Mouse (Mus musculus): Measurements from ENCODE around the gene Brinp1.
"Not testable (repeated sequence)": the region's sequence is repeated elsewhere in the genome, so short reads cannot be mapped to it uniquely, and the experiment has no call there.

Brinp1 gene

DNA sequence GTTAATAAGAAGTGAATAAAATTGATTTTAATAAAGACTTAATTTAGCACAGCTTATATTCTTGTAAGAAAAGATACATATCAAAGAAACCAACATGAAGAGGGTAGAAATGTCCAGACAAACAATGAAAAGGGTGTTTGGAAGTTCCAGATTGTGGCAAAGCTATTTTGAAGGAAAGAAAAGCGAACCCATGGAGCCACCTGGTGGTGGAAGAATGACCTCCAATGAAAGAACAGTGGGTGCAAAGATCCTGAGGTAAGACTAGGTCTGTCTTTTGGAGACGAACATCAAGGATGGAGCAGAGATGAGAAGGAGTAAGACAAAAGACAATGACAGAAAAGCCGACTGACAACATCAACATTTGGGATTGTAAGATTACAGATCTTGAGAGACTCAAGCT is 108.2 kb downstream of the Brinp1 start:
- no peak for DNase-seq (ENCODE audit: low read depth, low spot score)

DNA sequence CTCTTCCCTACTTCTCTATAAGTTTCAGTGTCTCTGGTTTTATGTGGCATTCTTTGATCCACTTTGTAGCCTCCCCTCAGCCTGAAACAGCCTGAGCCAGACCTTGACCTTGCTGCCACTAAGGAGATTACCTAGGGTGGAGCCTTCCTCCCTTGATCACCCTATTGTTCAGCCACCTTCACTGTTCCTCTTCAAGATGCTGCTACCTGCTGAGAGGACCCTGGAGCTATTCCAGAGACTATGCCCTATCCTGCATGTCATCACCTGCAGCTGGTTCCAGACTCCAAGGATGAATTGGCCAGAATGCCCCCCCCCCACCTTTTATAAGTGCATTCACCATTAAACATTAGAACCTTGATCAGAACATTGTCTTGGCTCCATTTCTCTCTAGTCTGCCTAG is 140.2 kb downstream of the Brinp1 start:
- DNase-seq (ENCODE audit: low read depth, low spot score): not testable (repeated sequence)

- DNase-seq (ENCODE audit: low read depth, low spot score): no peak
Observed at GRCm38 (mm10) chr4:68806502-68806901, 147.7 kb downstream of the Brinp1 start.

DNA sequence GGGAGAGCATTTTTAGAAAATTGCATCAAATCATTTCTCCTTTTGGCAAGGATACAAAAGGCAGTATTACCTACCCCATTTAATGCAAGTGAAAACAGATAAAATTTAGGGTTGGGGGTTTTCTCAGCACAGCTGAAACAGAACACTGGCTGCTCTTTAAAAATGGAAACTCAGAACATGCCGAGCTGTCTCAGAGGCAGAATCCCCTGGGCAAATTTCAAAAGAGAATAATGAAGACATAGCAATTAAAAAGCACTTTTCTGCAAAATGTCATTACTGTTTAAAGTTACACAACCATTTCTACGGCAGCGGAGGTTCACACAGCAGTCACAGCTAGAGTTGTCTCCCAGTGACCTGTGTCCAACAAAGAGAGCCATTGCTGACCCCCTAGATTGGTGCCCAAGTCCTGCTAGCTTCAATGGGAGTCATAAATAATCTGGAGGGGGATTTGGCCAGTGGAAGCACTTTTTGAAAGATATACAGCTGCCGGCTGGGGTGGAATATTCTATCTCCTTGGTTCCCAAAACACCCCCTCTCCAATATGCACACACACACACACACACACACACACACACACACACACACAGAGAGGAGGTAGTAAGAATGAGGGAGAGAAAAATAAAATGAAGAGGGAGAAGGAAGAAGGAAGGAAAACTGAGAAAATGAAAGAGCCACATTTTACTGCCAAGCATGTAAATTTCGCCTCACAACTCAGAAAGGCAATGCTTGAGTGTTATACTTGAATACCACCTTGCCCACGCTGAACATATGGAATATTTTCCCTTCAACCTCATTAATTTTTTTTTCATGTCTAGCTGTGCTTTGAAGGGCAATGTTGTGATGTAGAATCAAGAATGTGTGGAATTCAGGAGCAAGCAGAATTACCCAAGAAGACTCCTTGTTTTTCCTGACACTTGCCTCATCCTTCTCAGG is 152.0 kb downstream of the Brinp1 start:
- no peak for DNase-seq (ENCODE audit: low read depth, low spot score)

DNA sequence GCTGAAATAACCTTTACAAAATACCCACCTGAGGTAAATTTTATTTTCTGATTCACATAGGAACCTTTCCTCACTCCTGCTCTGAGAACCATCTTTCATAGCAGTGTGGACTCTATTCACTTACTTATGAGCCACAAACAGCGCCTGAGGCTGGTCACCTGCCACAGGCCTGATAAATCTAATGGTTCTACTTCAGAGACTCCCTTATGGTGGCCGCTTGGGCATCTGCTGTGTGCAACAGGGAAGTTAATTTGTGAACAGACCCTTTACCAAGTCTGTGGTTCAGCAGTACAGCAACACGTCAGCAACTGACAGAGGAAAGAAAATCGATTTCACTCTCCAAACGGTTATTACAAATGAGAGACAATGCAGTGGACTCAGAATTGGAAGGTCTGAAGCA is 164.2 kb downstream of the Brinp1 start:
- DNase-seq (ENCODE audit: low read depth, low spot score): no peak

- DNase-seq (ENCODE audit: low read depth, low spot score): no peak
Observed at GRCm38 (mm10) chr4:68788477-68788999, 165.7 kb downstream of the Brinp1 start.

DNA sequence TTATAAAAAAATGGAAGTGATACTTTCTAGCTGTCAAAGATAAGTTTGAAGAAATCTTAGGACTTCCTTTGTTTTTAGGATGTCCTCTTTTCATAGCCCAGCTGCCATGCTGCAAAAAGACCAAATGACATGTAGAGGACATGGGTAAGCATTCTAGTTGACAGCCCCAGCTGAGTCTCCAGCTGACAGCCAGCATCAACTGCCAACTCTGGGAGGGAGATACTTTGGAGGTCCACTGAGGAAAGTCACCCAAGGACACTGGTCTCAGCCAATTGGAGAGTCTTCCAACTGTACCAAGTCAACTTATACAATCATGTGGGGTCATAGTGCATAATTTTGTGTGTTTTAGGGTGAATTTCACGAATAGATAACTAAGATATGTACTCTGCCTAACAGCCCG is 166.6 kb downstream of the Brinp1 start:
- no peak for DNase-seq (ENCODE audit: low read depth, low spot score)

- no peak for DNase-seq (ENCODE audit: low read depth, low spot score)
Observed at GRCm38 (mm10) chr4:68768256-68768655, 185.9 kb downstream of the Brinp1 start.

- DNase-seq (ENCODE audit: low read depth, low spot score): no peak
Observed at GRCm38 (mm10) chr4:68767393-68767792, 186.8 kb downstream of the Brinp1 start.

DNA sequence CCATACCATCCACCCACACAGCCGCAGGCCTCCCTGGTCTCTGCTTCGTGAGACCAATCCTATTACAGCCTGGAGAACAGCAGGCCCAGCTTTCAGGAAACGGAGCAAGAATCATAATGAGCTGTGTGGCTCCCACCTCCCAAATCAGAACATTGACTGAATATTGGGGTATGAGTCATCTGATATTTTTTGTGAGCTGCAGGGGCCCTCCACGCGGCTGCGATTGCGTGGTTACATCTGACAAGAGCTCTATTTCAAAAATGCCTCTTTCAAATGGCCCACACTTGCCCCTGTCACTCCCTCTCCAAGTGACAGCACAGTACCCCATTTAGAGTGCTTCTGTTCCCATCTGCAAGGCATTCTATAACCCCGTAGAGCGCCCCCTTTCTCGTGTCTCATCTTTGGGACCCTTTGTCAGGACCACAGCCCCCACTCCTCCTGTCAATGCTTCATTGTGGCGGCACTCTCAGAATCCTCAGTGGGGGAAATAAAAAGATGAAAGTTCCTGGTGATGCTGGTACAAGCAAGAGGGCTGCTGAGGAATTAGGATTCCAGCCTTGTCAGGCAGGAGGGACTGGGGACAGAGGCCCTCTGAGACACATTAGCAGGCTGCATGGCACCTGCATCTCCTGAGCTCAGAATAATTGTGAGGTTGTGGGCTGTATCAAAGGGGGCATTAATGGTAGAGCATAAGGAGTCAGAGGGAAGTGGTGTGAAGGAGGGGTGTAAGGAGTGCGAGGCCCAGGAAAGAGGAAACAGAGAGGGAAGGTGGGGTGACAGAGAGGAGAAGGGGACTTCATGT is 188.2 kb downstream of the Brinp1 start:
- no peak for DNase-seq (ENCODE audit: low read depth, low spot score)

GRCm38 (mm10) chr4:68764937-68765336 is 189.3 kb downstream of the Brinp1 start:
- no peak for DNase-seq (ENCODE audit: low read depth, low spot score)

GRCm38 (mm10) chr4:68720983-68721382 is 233.2 kb downstream of the Brinp1 start:
- no peak for DNase-seq (ENCODE audit: low read depth, low spot score)

Data from skeletal muscle tissue, adult 2 months (tissue).